In the genomic region with DNA sequence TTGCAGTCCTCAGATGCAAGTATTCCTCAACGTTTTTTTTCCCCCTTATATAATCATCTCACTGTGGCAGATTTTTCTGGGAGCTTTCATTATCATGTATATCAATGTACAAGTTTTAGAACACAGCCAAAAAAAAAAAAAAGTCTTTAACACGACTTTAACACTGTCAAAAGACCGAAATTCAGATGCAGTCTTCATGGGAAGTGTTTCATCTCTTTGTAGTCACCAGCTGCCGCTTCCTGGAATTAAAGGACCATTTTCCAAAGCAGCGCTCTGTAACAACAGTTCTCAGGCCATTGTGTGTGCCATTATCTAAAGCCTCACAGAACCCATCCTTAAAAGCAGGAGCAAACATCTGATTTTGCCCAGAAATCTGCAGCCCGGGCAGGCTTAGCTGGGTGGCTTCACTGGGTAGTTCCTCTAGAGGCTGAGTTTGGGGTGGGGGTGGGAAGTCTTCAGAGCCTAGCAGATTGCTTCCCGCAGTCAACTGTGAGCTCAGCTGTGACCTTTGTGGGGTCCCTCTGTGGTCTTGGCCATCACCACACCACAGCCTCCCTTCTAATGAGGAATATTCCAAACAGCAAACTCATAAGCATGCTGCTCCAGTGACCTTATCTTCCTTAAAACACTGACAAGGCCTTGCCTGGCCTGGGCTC, we compare ENCODE assay signal across 12 mouse cellular contexts. TPM values are rescaled to one million over a fixed set of nuclear protein-coding genes. Genes with fewer than 3 reads are reported as not detected.
A peak's percentile ranks its signal among the peaks of the same experiment; 100 is the strongest.
DNase-seq lines count a peak whose midpoint lies in the region; ATAC-seq lines count a peak whose summit lies in the region.
"Had no signal": no experiment of that assay in that cellular context is flagged by ENCODE, and none has a peak within 500 bp of the region (broad histone marks: within the 10 kb centered on the region; RNA-seq: fewer than 3 reads in every experiment).

No protein-coding gene starts in this region.

- DNase-seq in frontal cortex, postnatal 36 days (ENCODE audit: low spot score in 2 of 2): no peak
- no peak for DNase-seq in liver, embryonic 11.5 days (ENCODE audit: low spot score)
- no peak for DNase-seq in liver
- no peak for DNase-seq in kidney, postnatal 25 days
- DNase-seq: gastrocnemius, postnatal 36 days had no signal

- H3K4me3 ChIP-seq in liver, embryonic 11.5 days (ENCODE audit: low read depth, low read length): no peak overlapping the region
- H3K4me3 ChIP-seq in hindbrain, embryonic 15.5 days: no peak overlapping the region
- no peak overlapping the region for H3K4me3 ChIP-seq in neural tube, embryonic 15.5 days (replicated peaks)
- H3K4me3 ChIP-seq: left cerebral cortex, adult 2 months; limb, embryonic 15.5 days had no signal

- ATAC-seq in frontal cortex, adult (ENCODE audit: low TSS enrichment): peak; percentile 60
- ATAC-seq in liver, embryonic 11.5 days (replicated peaks; ENCODE audit: low FRiP score): peak; percentile 50; the same call in 1 of the 2 replicates
- ATAC-seq in hindbrain, embryonic 15.5 days (ENCODE audit: low FRiP score, low read depth): 0 out of 2 replicates have a peak, but pooled peaks have one; percentile 19
- ATAC-seq in neural tube, embryonic 15.5 days (ENCODE audit: low FRiP score): no peak
- ATAC-seq in megakaryocyte-erythroid progenitor cell, adult 5-6 weeks (replicated peaks; ENCODE audit: low FRiP score, low TSS enrichment, poor library complexity, severe bottlenecking): no peak
- ATAC-seq: inflammation-experienced regulatory T-cells, adult 6 months had no signal

- no peaks in the 10 kb centered on the region for H3K9me3 ChIP-seq in liver, embryonic 11.5 days (ENCODE audit: control insufficient read depth, low read length)
- H3K9me3 ChIP-seq in hindbrain, embryonic 15.5 days: no peaks in the 10 kb centered on the region
- H3K9me3 ChIP-seq in neural tube, embryonic 15.5 days (replicated peaks): no peaks in the 10 kb centered on the region
- H3K9me3 ChIP-seq: limb, embryonic 15.5 days had no signal

- H3K27ac ChIP-seq in liver, embryonic 11.5 days (ENCODE audit: low read depth, low read length): no peak overlapping the region
- no peak overlapping the region for H3K27ac ChIP-seq in hindbrain, embryonic 15.5 days (replicated peaks)
- H3K27ac ChIP-seq in neural tube, embryonic 15.5 days (replicated peaks): no peak overlapping the region
- H3K27ac ChIP-seq: left cerebral cortex, adult 2 months; limb, embryonic 15.5 days had no signal

- WGBS in liver, embryonic 11.5 days: 55% methylated on average over 7 of the region's 7 CpGs
- WGBS in hindbrain, embryonic 15.5 days: 32% methylated on average over 7 of the region's 7 CpGs
- WGBS in neural tube, embryonic 15.5 days: 34% methylated on average over 7 of the region's 7 CpGs

- H3K9ac ChIP-seq in liver, embryonic 11.5 days (ENCODE audit: low read depth, low read length): no peak overlapping the region
- no peak overlapping the region for H3K9ac ChIP-seq in hindbrain, embryonic 15.5 days
- H3K9ac ChIP-seq in neural tube, embryonic 15.5 days (replicated peaks): no peak overlapping the region
- H3K9ac ChIP-seq: limb, embryonic 15.5 days had no signal

- no peak overlapping the region for H3K4me2 ChIP-seq in liver, embryonic 11.5 days
- H3K4me2 ChIP-seq in hindbrain, embryonic 15.5 days: no peak overlapping the region
- H3K4me2 ChIP-seq in neural tube, embryonic 15.5 days: no peak overlapping the region
- H3K4me2 ChIP-seq: limb, embryonic 15.5 days had no signal

- H3K4me1 ChIP-seq in liver, embryonic 11.5 days (replicated peaks; ENCODE audit: control insufficient read depth, insufficient read depth, low read length): 0 out of 2 replicates have a peak, but pooled peaks cover 5% of the 10 kb centered on the region
- H3K4me1 ChIP-seq in hindbrain, embryonic 15.5 days (replicated peaks): no peaks in the 10 kb centered on the region; the same call in 1 of the 2 replicates
- H3K4me1 ChIP-seq in neural tube, embryonic 15.5 days: peaks cover 9% of the 10 kb centered on the region; the same call in 1 of the 2 replicates

- H3K36me3 ChIP-seq in liver, embryonic 11.5 days (ENCODE audit: control insufficient read depth, insufficient read depth, low read length): no peaks in the 10 kb centered on the region
- H3K36me3 ChIP-seq in hindbrain, embryonic 15.5 days: no peaks in the 10 kb centered on the region
- H3K36me3 ChIP-seq in neural tube, embryonic 15.5 days: no peaks in the 10 kb centered on the region
- H3K36me3 ChIP-seq: limb, embryonic 15.5 days had no signal

- H3K27me3 ChIP-seq in liver, embryonic 11.5 days (replicated peaks; ENCODE audit: control insufficient read depth, insufficient read depth, low read length): no peaks in the 10 kb centered on the region; the same call in 1 of the 2 replicates
- no peaks in the 10 kb centered on the region for H3K27me3 ChIP-seq in hindbrain, embryonic 15.5 days
- peaks cover under 1% of the 10 kb centered on the region; the same call in 1 of the 2 replicates for H3K27me3 ChIP-seq in neural tube, embryonic 15.5 days (replicated peaks)
- H3K27me3 ChIP-seq: limb, embryonic 15.5 days had no signal

RNA-seq across cellular contexts. Expression of a gene that starts 22.1 kb away (rescaled TPM):
- polyA plus RNA-seq in liver, embryonic 11.5 days (2014; fragmentation: Nextera tagmentation; extraction: Ambion mirVana): 188 and 201 TPM in 2 replicates
- 153 and 156 TPM in 2 replicates for polyA plus RNA-seq in hindbrain, embryonic 15.5 days (2015; fragmentation: Nextera tagmentation; extraction: Ambion mirVana)
- polyA plus RNA-seq in neural tube, embryonic 15.5 days (2015; fragmentation: Nextera tagmentation; extraction: Ambion mirVana): 155 and 158 TPM in 2 replicates
- 134 and 156 TPM in 2 replicates for total RNA-seq in megakaryocyte-erythroid progenitor cell, adult 5-6 weeks (2014; fragmentation: Nextera tagmentation)
- total RNA-seq in megakaryocyte-erythroid progenitor cell, adult 5-6 weeks (2017): 219 and 251 TPM in 2 replicates

RNA-seq across cellular contexts. Expression of a gene that starts 41.6 kb away (rescaled TPM):
- 87.3 and 87.5 TPM in 2 replicates for polyA plus RNA-seq in liver, embryonic 11.5 days (2014; fragmentation: Nextera tagmentation; extraction: Ambion mirVana)
- 12.6 and 13.4 TPM in 2 replicates for polyA plus RNA-seq in hindbrain, embryonic 15.5 days (2015; fragmentation: Nextera tagmentation; extraction: Ambion mirVana)
- 12.0 and 23.4 TPM in 2 replicates for polyA plus RNA-seq in neural tube, embryonic 15.5 days (2015; fragmentation: Nextera tagmentation; extraction: Ambion mirVana)
- total RNA-seq in megakaryocyte-erythroid progenitor cell, adult 5-6 weeks (2014; fragmentation: Nextera tagmentation): 54.3 and 55.8 TPM in 2 replicates
- 43.0 and 76.5 TPM in 2 replicates for total RNA-seq in megakaryocyte-erythroid progenitor cell, adult 5-6 weeks (2017)

RNA-seq across cellular contexts. Expression of a gene that starts 58.1 kb away (rescaled TPM):
- polyA plus RNA-seq in liver, embryonic 11.5 days (2014; fragmentation: Nextera tagmentation; extraction: Ambion mirVana): 2.5 and 2.7 TPM in 2 replicates
- 25.4 and 27.5 TPM in 2 replicates for polyA plus RNA-seq in hindbrain, embryonic 15.5 days (2015; fragmentation: Nextera tagmentation; extraction: Ambion mirVana)
- 22.5 and 29.1 TPM in 2 replicates for polyA plus RNA-seq in neural tube, embryonic 15.5 days (2015; fragmentation: Nextera tagmentation; extraction: Ambion mirVana)
- total RNA-seq in megakaryocyte-erythroid progenitor cell, adult 5-6 weeks (2014; fragmentation: Nextera tagmentation): 0.69 and 0.92 TPM in 2 replicates
- 1.7 TPM in 1 of 2 replicates, not detected in the other for total RNA-seq in megakaryocyte-erythroid progenitor cell, adult 5-6 weeks (2017)

Comparison
In these comparisons a context has a peak if more than half of its experiments do, and no peak if none do; other contexts are left out.
1. ATAC-seq: peak in frontal cortex, adult (single experiment), liver, embryonic 11.5 days (single experiment) and hindbrain, embryonic 15.5 days (single experiment); none in neural tube, embryonic 15.5 days (single experiment) and megakaryocyte-erythroid progenitor cell, adult 5-6 weeks (single experiment).